Mouse (Mus musculus) liver, embryonic 12.5 days (tissue): ENCODE measurements around the gene Myt1l. TPM values are rescaled to one million over a fixed set of nuclear protein-coding genes. Genes with fewer than 3 reads are reported as not detected.

Experiments
- ATAC-seq: fragments of 200-750 bp; cut with Nextera tagmentation; 2 replicates; pipeline ENCODE4 v1.8.0; 2017; ENCODE audit warnings: moderate number of reproducible peaks, mild to moderate bottlenecking, moderate library complexity
- H3K27ac ChIP-seq: fragments of 300-500 bp; sonication (generic); 2 replicates; pipeline ENCODE4 v1.5.1; 2016; ENCODE audit warnings: mild to moderate bottlenecking
- H3K27me3 ChIP-seq: fragments of 300-500 bp; sonication (generic); replicated peaks from 2 replicates; pipeline ENCODE4 v1.6.1; 2016; ENCODE audit warnings: mild to moderate bottlenecking, moderate library complexity
- H3K36me3 ChIP-seq: fragments of 300-500 bp; sonication (generic); 2 replicates; pipeline ENCODE4 v1.6.1; 2016; ENCODE audit warnings: mild to moderate bottlenecking, moderate library complexity
- H3K4me1 ChIP-seq: fragments of 300-500 bp; sonication (generic); 2 replicates; pipeline ENCODE4 v1.6.1; 2016
- H3K4me2 ChIP-seq: fragments of 300-500 bp; sonication (generic); 2 replicates; pipeline ENCODE4 v1.6.1; 2016; ENCODE audit warnings: mild to moderate bottlenecking, moderate library complexity
- H3K4me3 ChIP-seq: fragments of 300-500 bp; sonication (generic); 2 replicates; pipeline ENCODE4 v1.5.1; 2016; ENCODE audit warnings: mild to moderate bottlenecking, moderate library complexity
- H3K9ac ChIP-seq: fragments of 300-500 bp; sonication (generic); 2 replicates; pipeline ENCODE4 v1.6.1; 2016; ENCODE audit warnings: mild to moderate bottlenecking, moderate library complexity
- H3K9me3 ChIP-seq: fragments of 300-500 bp; sonication (generic); replicated peaks from 2 replicates; pipeline ENCODE4 v1.6.1; 2016; ENCODE audit warnings: mild to moderate bottlenecking, moderate library complexity
- WGBS: fragments of 180-500 bp; shearing (Covaris S2); methylation state at CpG from one replicate; pipeline ENCODE4 v1.1.7; 2016; ENCODE audit not compliant: insufficient replicate concordance; 5-methylcytosine and 5-hydroxymethylcytosine counted together
- polyA plus RNA-seq: library from polyadenylated mRNA; unstranded; fragments of >200 nt; fragmentation: Nextera tagmentation; extraction: Ambion mirVana; gene quantifications from 2 replicates; pipeline ENCODE4 v1.2.1, GENCODE M21; 2016

The Myt1l gene
- polyA plus RNA-seq, 1 experiment from 2014 or later = not detected

GRCm38 (mm10) chr12:29755086-29755871 is 227.1 kb downstream of the Myt1l start:
- H3K27me3 ChIP-seq = no peaks in the 10 kb centered on the region
- no peak overlapping the region for H3K4me2 ChIP-seq
- WGBS = 55% methylated on average over 5 of the region's 5 CpGs
- no peaks in the 10 kb centered on the region for H3K9me3 ChIP-seq
- ATAC-seq = no peak
- no peaks in the 10 kb centered on the region for H3K4me1 ChIP-seq
- H3K36me3 ChIP-seq = no peaks in the 10 kb centered on the region
- H3K4me3 ChIP-seq = no peak overlapping the region
- no peak overlapping the region for H3K9ac ChIP-seq
- H3K27ac ChIP-seq = no peak overlapping the region

DNA sequence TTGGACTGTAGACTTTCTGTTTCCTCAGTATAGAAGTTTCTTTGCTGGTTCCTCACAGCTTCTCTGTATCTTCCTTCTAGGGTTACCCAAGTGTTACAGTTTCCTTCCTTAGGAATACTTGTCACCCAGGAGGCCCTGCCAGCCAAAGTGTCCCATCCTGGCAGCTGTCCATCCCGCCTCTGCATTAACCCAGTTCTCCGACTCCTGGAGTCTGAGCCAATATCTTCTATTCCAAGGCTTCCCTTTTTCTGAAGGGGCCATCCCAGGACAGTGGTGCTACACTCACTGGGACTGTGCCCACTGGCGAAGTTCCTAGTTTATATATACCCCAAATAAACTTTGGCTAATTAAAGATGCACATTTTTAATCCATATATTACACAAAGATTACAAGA is 227.7 kb downstream of the Myt1l start:
- Histone ChIP-seq H3K27ac (no peak overlapping the region), H3K27me3 (no peaks in the 10 kb centered on the region), H3K4me1 (no peaks in the 10 kb centered on the region), H3K36me3 (no peaks in the 10 kb centered on the region), H3K4me2 (no peak overlapping the region), H3K9me3 (no peaks in the 10 kb centered on the region), H3K9ac (no peak overlapping the region), H3K4me3 (no peak overlapping the region)
- 62% methylated on average over 3 of the region's 3 CpGs for WGBS
- ATAC-seq = no peak

- H3K4me2 ChIP-seq = no peak overlapping the region
- H3K4me1 ChIP-seq = no peaks in the 10 kb centered on the region
- H3K27ac ChIP-seq = no peak overlapping the region
- no peak overlapping the region for H3K9ac ChIP-seq
- no peaks in the 10 kb centered on the region for H3K9me3 ChIP-seq
- no peaks in the 10 kb centered on the region for H3K27me3 ChIP-seq
- ATAC-seq = no peak
- no peaks in the 10 kb centered on the region for H3K36me3 ChIP-seq
- no peak overlapping the region for H3K4me3 ChIP-seq
- 67% methylated on average over 4 of the region's 4 CpGs for WGBS
Observed at GRCm38 (mm10) chr12:29760611-29761010, 232.4 kb downstream of the Myt1l start.

DNA sequence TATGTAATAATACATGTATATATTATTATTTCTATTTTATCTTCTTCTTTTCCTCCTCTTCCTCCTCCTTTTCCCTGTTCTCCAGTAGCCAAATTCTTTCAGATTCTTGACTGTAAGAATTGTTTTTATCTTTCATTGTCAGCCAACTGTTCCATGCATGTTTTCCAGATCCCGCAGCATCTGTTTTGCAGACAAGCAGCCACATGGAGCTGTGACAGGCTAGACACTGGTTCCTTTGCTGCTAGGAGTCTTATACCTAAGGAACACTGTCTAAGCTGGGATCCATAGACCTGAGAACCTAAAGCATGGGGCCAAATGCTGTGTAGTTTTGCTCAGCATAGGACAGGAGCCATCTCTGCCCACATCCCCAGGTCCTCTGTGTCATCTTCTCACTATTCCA is 238.0 kb downstream of the Myt1l start:
- H3K4me3 ChIP-seq = no peak overlapping the region
- no peaks in the 10 kb centered on the region for H3K9me3 ChIP-seq
- H3K27ac ChIP-seq = no peak overlapping the region
- ATAC-seq = no peak
- no peak overlapping the region for H3K4me2 ChIP-seq
- H3K27me3 ChIP-seq = no peaks in the 10 kb centered on the region
- H3K4me1 ChIP-seq = no peaks in the 10 kb centered on the region
- WGBS = 82% methylated on average over 1 of the region's 1 CpGs
- no peak overlapping the region for H3K9ac ChIP-seq
- no peaks in the 10 kb centered on the region for H3K36me3 ChIP-seq

DNA sequence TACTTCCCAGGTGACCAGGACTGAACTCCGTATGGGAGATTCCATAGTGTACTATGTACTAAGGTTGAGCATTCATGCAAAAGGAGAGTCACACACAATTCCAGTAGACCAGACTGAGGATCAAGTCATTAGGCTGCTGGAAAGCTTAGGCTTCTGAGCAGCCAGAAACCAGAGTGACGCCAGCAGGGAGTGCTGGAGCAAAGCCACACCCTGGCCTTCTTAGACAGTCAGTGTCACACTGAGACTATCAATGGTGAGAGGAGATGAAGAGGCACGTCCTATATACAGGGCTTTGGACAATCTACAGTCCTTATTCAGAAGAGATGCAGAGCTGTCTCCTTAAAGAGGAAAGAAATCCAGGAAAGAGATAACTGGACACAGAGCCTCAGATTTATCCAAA is 243.6 kb downstream of the Myt1l start:
- no peak overlapping the region for H3K4me2 ChIP-seq
- no peaks in the 10 kb centered on the region for H3K36me3 ChIP-seq
- no peak for ATAC-seq
- H3K27ac ChIP-seq = no peak overlapping the region
- H3K4me3 ChIP-seq = no peak overlapping the region
- no peaks in the 10 kb centered on the region for H3K27me3 ChIP-seq
- no peaks in the 10 kb centered on the region for H3K9me3 ChIP-seq
- no peak overlapping the region for H3K9ac ChIP-seq
- no peaks in the 10 kb centered on the region for H3K4me1 ChIP-seq
- 59% methylated on average over 3 of the region's 3 CpGs for WGBS

DNA sequence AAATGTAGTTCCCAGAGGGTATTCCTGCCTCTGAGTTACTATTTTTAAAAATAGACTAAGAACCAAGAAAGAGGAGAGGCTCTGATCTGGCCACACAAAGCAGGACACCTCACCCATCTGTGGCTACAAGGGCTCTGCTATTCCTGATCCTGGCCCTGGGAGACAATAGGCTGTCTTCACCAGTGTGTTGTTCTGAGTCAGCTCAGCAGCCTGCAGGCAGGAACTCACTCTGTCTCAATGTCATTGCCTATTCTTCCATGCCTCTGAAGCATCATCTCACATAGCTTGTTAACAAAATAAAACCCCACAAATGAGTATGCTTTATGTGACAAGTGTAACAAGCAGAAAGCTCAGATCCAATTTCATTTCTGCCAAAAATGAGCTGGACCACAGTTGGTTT is 244.2 kb downstream of the Myt1l start:
- no peak for ATAC-seq

GRCm38 (mm10) chr12:29778901-29779300 is 250.7 kb downstream of the Myt1l start:
- Histone ChIP-seq H3K9ac (no peak overlapping the region), H3K4me3 (no peak overlapping the region), H3K27me3 (no peaks in the 10 kb centered on the region), H3K4me2 (no peak overlapping the region), H3K36me3 (no peaks in the 10 kb centered on the region), H3K27ac (no peak overlapping the region), H3K4me1 (no peaks in the 10 kb centered on the region), H3K9me3 (no peaks in the 10 kb centered on the region)
- WGBS = 54% methylated on average over 2 of the region's 2 CpGs
- no peak for ATAC-seq

More for the DNA sequence above, 244.2 kb downstream of the Myt1l start:
- Histone ChIP-seq H3K27ac (no peak overlapping the region), H3K4me3 (no peak overlapping the region), H3K9ac (no peak overlapping the region), H3K9me3 (no peaks in the 10 kb centered on the region), H3K4me2 (no peak overlapping the region), H3K36me3 (no peaks in the 10 kb centered on the region), H3K4me1 (no peaks in the 10 kb centered on the region), H3K27me3 (no peaks in the 10 kb centered on the region)

DNA sequence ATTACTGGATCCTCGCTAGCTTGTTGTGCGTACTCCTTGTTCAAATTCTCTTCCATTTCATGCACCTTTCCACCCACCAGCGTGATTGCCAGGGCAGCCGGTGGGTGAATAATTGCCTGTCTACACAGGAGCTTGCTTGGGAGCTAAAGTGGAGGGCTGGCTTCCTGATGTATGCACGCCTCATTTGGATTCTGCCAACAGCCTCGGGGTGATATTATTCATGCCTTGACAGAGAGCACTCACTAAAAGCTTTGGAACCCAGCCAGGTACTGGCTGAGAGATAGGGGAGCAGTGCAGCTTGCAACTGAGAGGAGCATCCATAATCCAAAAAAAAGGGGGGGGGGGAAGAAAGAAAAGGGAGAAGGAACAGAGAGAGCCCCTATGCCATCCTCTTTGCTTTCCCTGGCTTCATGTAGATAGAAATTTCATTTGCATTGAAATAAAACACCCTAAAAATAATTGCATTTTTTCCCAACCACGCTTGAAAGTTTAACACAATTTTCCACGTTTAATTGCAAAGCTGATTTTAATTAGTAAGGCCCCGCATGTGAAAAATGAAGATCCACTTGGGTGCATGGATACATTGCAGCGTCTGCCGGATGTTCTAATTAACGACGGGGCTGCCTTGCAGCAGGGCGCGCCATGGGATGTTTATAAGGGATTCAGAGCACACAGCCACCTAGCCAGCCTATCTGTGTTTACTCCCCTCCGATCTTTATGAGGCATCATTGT is 261.3 kb downstream of the Myt1l start:
- ATAC-seq = no peak
- 59% methylated on average over 16 of the region's 16 CpGs for WGBS
- H3K36me3 ChIP-seq = no peaks in the 10 kb centered on the region

DNA sequence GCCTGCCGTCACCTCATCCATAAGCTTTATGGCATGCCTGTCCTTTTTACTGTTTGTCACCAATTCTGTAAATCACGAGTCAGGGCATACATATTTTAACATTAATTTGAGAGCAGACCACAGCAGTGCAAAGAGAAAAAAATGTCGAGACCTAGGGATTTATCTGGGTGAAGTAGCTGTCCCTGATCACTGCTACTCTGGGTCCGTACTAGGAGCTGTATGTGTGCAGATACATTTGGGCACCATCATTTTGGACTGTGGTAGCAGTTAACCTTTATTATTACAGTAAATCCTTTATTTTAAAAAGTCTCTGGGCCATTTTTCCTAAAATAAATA is 261.8 kb downstream of the Myt1l start:
- 48% methylated on average over 4 of the region's 4 CpGs for WGBS
- Histone ChIP-seq H3K36me3 (no peaks in the 10 kb centered on the region), H3K27me3 (no peaks in the 10 kb centered on the region), H3K9me3 (no peaks in the 10 kb centered on the region), H3K4me2 (no peak overlapping the region), H3K4me3 (no peak overlapping the region), H3K4me1 (no peaks in the 10 kb centered on the region), H3K9ac (no peak overlapping the region), H3K27ac (no peak overlapping the region)
- no peak for ATAC-seq

More for the DNA sequence above, 261.3 kb downstream of the Myt1l start:
- Histone ChIP-seq H3K27ac (no peak overlapping the region), H3K4me1 (no peaks in the 10 kb centered on the region), H3K9me3 (no peaks in the 10 kb centered on the region), H3K4me2 (no peak overlapping the region), H3K4me3 (no peak overlapping the region), H3K9ac (no peak overlapping the region), H3K27me3 (no peaks in the 10 kb centered on the region)

DNA sequence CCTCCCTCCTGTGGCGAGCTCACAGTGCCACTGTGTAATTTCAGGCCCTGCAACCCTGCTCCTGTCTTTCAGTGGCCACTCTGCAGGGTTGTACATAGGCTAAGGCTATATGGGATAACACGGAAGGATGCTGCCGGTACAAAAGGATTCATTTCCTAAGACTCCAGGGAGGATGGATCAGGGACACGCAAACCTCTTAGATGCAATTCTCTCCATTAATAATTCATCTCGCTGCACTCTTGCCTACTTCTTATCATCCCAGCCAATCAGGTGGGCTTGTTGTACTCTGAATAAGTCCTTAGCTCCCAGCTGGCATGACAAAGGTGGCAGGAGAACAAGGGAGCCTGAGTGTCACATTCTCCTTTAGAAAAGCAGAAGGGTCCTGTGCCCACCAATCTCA is 264.8 kb downstream of the Myt1l start:
- no peaks in the 10 kb centered on the region for H3K36me3 ChIP-seq
- H3K4me2 ChIP-seq = no peak overlapping the region
- H3K9ac ChIP-seq = no peak overlapping the region
- no peaks in the 10 kb centered on the region for H3K4me1 ChIP-seq
- H3K27ac ChIP-seq = no peak overlapping the region
- no peaks in the 10 kb centered on the region for H3K27me3 ChIP-seq
- no peak for ATAC-seq
- H3K9me3 ChIP-seq = no peaks in the 10 kb centered on the region
- H3K4me3 ChIP-seq = no peak overlapping the region
- 71% methylated on average over 5 of the region's 5 CpGs for WGBS

DNA sequence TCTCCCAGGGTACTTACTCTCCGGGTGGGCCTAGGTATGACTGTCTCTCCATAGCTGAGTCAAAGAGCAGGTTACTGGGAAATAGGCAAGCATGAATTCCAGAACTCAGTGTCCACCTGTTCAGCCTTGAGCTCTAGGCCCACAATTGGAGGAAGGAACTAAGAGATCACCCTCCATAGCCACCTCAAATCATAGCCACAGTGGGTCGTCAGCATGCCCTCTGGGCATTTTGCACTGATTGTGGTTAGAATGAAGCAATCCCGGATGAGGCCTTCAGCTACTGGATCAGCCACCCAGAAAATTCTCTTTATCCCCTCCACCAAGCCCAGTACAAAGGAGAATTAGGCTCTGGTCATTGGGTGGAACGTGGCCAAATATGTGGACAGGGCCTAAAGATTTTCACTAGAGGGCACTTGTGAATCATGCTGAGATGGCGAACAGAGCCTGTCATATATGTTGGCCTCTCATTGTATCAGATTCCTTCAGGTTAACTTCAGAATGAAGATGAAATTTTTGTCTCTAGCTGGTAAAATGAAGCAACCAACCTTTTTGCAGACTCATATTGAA is 267.0 kb downstream of the Myt1l start:
- ATAC-seq = no peak
- Histone ChIP-seq H3K4me3 (no peak overlapping the region), H3K27me3 (no peaks in the 10 kb centered on the region), H3K27ac (no peak overlapping the region), H3K36me3 (no peaks in the 10 kb centered on the region), H3K4me1 (no peaks in the 10 kb centered on the region), H3K9ac (no peak overlapping the region), H3K4me2 (no peak overlapping the region), H3K9me3 (no peaks in the 10 kb centered on the region)
- WGBS = 55% methylated on average over 5 of the region's 5 CpGs

- no peaks in the 10 kb centered on the region for H3K36me3 ChIP-seq
- no peak for ATAC-seq
- 33% methylated on average over 3 of the region's 3 CpGs for WGBS
- no peak overlapping the region for H3K4me3 ChIP-seq
- no peaks in the 10 kb centered on the region for H3K27me3 ChIP-seq
- H3K9ac ChIP-seq = no peak overlapping the region
- no peak overlapping the region for H3K27ac ChIP-seq
- no peaks in the 10 kb centered on the region for H3K4me1 ChIP-seq
- no peaks in the 10 kb centered on the region for H3K9me3 ChIP-seq
- no peak overlapping the region for H3K4me2 ChIP-seq
Observed at GRCm38 (mm10) chr12:29798595-29799391, 270.6 kb downstream of the Myt1l start.
